Mouse (Mus musculus): ENCODE data around the gene Gm2a.
"Not testable (repeated sequence)": the region's sequence is repeated elsewhere in the genome, so short reads cannot be mapped to it uniquely, and the experiment has no call there.

The Gm2a gene

GRCm38 (mm10) chr11:55096731-55097462 lies 1.0 kb upstream of the Gm2a start:
- DNase-seq: no peak

GRCm38 (mm10) chr11:55098189-55098915 lies 437 bp downstream of the Gm2a start:
- DNase-seq: peak in 1 of 2 experiments; percentile 11

DNA sequence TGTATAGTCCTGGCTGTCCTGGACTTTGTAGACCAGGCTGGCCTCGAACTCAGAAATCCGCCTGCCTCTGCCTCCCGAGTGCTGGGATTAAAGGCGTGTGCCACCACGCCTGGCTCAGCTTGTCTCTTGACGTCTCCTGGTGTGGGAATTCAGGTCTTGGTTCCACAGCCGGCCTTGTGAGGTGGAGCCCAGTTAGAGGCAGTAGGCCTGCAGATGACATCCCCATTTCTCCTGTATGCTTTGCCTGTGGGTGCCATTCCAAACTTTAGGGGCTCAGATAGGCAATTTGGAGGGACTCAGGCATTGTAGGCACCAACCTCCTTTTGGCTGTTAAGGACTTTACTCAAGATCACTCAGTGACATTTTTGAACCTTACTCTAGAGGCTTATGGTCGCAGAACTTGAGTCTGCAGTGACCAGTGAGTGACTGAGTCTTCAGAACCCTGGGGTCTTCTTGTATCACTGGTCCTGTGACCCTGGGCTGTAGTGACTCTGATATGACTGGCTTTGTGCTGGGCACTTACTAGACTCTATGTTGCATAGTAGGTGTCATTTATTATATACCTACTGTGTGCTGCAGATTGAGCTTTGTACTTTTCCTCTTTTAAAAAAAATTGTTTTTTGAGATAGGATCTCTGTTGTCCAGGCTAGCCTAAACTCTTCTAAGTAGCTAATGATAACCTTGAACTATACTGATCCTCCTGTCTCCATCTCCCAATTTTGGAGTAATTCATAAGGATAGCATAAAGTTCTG lies 1.3 kb downstream of the Gm2a start:
- no peak for DNase-seq

DNA sequence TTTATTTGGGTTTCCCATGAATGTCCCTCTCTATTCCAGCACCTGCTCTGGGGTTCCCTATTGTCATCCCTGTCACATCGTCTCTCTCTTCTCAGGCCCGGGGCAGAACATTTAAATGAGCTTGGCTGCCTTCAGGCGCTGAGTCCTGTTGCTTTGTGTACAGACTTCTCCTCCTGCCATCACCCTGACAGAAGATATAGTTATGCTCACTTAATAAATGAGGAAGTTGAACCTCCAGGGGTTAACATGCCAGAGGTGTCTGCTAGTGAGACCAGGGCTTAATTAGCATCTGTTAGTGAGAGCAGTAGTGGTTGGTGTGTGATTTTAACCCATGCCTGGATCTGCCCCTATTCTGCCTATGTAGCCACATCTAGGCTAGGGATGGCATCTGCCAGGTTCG lies 2.0 kb downstream of the Gm2a start:
- no peak for DNase-seq

DNA sequence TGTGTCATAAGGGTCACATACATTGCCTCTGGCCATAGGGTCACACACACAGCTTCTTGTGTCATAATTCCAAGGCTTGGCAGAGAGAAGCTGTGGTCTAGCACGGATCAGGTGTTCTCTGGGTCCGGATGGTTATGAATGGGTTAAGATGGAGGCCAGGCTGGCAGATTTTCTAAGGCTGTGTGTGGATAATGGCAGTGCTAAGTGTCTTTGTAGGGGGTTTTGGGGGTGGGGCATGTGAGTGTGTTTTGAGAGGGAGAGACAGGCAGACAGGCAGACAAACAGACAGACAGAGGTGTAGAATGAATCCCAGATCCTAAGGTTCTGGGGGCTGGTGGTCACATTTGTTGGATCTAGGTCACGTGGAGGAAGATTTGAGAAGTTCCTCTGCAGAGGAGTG lies 4.1 kb downstream of the Gm2a start:
- DNase-seq: no peak

- DNase-seq: no peak
Observed at GRCm38 (mm10) chr11:55103229-55103628, 5.3 kb downstream of the Gm2a start.

DNA sequence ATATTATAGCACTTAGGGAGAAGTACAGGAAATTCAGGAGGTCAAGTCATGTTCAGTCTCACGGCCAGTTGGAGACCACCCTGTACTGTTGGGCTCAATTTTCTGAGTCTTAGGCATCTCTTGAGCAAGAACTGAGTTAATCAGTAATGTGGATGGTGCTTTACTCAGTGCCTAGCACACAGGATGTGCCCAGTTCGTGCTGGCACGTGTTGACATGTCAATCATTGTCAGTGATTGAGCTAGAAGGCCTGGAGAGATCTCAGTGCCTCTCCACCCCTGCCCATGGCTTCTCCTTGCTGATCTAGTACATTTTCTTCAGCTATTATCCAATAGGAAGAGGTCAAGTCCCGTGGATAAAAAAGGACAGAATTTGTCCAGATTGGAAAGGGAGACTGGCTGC lies 7.5 kb downstream of the Gm2a start:
- no peak for DNase-seq

GRCm38 (mm10) chr11:55106636-55107035 lies 8.7 kb downstream of the Gm2a start:
- peak in 1 of 2 experiments; percentile 22 for DNase-seq

DNA sequence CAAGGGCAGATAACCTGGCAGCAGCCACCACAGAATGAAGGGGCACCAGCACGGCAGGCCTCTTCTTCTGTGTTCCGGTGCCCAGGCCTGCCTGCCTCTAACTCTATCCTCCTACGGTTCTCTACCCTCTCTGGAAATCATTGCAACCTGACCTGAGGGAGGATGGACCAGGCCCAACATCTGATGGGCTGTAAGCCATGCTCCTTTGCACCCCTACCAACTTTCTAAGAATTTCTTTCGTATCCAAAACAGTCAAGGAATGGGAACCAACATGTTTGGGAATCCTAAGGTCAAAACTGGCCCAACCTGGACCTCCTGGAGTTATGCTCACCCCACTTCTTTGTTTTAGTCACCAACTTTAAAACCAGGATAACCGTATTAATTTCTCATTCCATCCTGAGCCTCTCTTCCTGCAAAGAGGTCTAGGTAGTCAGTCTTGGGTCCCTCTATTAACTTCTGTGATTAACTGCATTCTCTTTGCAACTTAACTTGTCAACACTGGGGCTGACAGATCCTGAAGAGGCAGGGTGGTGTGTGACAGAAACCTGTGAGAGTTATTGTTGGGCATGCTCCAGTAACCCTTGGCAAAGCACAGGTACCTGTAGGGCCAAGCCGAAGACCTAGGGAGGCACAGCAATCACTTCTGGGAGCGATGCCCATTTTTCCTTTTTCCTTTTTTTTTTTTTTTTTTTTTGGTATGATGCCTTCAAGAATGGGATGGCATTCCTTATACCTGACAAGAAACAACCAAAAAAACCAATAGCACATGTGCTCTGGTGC lies 11.8 kb downstream of the Gm2a start:
- DNase-seq: no peak

GRCm38 (mm10) chr11:55110566-55111169 lies 12.8 kb downstream of the Gm2a start:
- peak in 1 of 2 experiments; percentile 37 for DNase-seq

GRCm38 (mm10) chr11:55113209-55113860 lies 15.4 kb downstream of the Gm2a start:
- DNase-seq: peak; percentile 53 to 63

DNA sequence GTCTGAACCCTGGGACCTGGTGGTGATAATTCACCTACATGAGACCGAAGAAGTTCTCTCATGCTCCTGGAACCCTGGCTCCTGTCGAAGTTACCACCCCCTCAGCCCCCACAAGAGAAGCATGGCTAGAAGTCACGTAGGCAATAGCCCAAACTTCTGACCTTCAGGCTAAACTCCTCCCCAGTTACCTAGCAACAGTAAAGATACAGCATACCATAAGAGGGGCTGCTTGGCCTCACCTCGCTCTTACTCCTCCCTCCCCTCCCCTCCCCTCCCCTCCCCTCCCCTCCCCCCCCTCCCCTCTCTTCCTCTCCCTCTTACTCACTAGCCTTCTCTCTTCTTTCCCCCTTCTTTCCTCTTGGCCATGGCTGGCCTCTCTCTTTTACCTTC lies 15.9 kb downstream of the Gm2a start:
- not testable (repeated sequence) for DNase-seq

- DNase-seq: no peak
Observed at GRCm38 (mm10) chr11:55114291-55114690, 16.4 kb downstream of the Gm2a start.

- DNase-seq: no peak
Observed at GRCm38 (mm10) chr11:55116004-55116403, 18.1 kb downstream of the Gm2a start.

DNA sequence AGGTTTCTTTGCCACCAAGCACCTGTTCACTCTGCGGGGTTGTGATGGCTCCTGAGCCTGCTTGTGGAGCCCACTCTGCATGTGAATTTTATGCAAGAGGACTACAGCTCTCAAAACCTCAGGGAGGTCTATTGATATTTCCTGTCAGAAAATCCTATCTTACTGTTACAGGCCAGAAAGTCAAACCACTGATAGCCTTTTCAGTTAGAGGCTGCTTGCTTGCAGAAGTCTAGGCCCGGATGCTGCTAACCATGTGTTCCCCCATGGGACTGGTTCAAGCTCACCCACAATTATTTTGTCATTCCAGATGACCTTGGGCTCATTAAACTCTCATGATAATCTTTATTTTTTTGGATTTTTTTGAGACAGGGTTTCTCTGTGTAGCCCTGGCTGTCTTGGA lies 19.1 kb downstream of the Gm2a start:
- no peak for DNase-seq

DNA sequence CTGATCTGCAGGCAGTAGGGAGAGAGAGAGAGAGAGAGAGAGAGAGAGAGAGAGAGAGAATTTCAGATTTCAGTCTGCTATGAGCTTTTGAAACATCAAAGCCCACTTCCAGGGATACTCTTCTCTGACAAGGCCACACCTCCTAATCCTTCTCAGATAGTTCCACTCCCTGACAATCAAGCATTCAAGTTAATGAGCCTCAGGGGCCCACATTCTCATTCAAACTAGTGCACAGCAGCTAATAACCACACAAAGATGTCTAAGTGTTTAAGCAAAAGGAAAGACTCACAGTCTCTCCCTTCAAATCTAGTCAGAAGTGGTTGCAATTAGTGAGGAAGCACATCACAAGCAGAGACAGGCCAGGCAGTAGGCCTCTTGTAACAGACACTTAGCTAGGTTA lies 22.4 kb downstream of the Gm2a start:
- no peak for DNase-seq

DNA sequence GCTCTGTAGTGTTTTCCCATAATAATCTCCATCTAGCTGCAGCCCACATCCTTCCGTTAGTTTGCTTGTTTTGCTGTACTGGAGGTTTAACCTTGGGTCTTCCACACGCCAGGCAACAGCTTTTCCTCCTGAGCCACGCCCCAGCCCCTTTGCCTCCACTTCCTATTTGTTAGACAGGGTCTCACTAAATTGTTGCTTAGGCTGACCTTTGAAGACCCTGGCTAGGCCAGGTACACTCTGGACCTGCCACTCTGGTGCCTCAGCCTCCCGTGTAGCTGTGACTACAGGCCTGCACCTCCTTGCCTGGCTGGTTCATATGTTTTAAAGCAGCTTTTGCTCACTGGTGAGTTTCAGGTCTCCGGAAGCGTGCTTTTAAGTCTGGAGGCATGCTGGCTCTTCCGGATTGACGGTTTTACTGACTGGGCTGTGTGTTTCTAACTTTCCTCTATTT lies 22.9 kb downstream of the Gm2a start:
- peak; percentile 21 to 32 for DNase-seq

DNA sequence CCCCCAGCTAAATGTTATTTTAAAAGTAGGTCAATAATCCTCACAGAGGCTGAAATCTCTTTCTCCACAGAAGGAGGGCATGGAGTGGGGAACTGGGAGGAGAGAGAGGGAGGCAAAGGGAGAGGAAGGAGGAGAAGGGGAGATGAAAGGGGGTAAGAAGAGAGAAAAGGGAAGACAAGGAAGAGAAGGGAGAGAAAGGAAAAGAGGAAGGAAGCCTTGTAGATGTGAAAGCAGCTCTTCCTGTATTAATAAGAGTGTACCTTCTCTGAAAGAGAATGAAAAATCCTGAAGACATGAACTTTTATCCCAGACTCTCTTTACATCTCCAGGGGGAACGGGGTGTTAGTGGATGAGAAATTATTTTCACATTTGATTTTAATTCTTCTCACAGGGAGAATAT lies 23.5 kb downstream of the Gm2a start:
- DNase-seq: no peak

GRCm38 (mm10) chr11:55126663-55127062 lies 28.7 kb downstream of the Gm2a start:
- DNase-seq: no peak

- DNase-seq: no peak
Observed at GRCm38 (mm10) chr11:55127937-55128336, 30.0 kb downstream of the Gm2a start.

DNA sequence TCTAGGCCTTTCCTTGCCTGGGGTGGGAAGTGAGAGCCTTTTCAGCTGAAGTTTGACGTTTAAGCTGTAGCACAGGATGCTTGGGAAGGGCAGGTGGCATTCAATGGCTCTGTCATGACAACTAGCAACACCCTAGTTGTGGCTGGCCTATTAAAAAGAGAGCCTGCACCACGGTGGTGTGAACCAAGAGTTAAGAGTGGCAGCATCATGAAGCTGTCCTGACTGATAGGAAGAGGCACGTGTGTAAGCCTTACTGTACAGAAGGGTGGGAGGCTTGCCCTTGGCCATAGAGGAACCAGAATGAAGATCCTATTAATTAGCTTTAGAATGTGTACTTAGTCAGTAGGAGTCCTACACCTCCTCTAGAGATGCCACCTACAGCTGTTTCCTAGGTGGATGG lies 30.5 kb downstream of the Gm2a start:
- DNase-seq: no peak
